Mouse (Mus musculus): ENCODE results near the gene Agap1. TPM values are rescaled to one million over a fixed set of nuclear protein-coding genes. Genes with fewer than 3 reads are reported as not detected.
A peak's percentile ranks its signal among the peaks of the same experiment; 100 is the strongest.

Gene Agap1
- polyA plus RNA-seq, 1 experiment from 2014 or later: 8.5 TPM

DNA sequence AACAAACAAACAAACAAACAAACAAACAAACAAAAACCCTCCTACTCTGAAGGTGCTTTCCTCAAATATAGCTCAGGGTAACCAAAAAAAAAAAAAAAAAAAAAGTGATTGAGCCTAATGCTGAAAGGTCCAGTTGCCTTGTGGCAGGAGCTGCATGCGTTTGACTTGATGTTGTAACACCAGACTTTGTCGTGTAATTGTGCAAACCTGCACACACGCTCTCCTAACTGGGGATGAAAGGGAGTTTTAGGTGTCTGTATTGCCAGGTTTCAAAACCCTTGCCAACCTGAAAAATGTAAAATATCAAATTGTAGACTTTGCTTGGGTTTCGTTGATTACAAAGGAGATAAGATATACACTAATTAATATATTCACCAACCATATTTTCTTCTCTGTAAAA lies 459.0 kb downstream of the Agap1 start:
- H3K4me2 ChIP-seq (ENCODE audit: low read length): no peak overlapping the region
- no peaks in the 10 kb centered on the region for H3K9me3 ChIP-seq (replicated peaks; ENCODE audit: low read length)
- no peak overlapping the region for H3K9ac ChIP-seq (ENCODE audit: low read depth, low read length)
- 77% methylated on average over 4 of the region's 4 CpGs for WGBS
- ATAC-seq (replicated peaks; ENCODE audit: low FRiP score, low read depth) (no peak), DNase-seq (ENCODE audit: low spot score) (no peak)
- no peak overlapping the region for H3K4me3 ChIP-seq (replicated peaks; ENCODE audit: low read depth, low read length)
- H3K27me3 ChIP-seq (ENCODE audit: insufficient read depth, low read length): peaks cover 7% of the 10 kb centered on the region; the same call in 1 of the 2 replicates
- TF ChIP-seq CTCF (IDR thresholded peaks at IDR 0.05; ENCODE audit: low read depth): no peak
- no peaks in the 10 kb centered on the region for H3K4me1 ChIP-seq (replicated peaks; ENCODE audit: insufficient read depth, low read length)
- no peaks in the 10 kb centered on the region for H3K36me3 ChIP-seq (ENCODE audit: insufficient read depth, low read length)
- no peak overlapping the region for H3K27ac ChIP-seq

GRCm38 (mm10) chr1:89918111-89918510 lies 463.5 kb downstream of the Agap1 start:
- Histone ChIP-seq H3K27me3 (ENCODE audit: insufficient read depth, low read length) (peaks cover 38% of the 10 kb centered on the region), H3K4me1 (replicated peaks; ENCODE audit: insufficient read depth, low read length) (peaks cover 4% of the 10 kb centered on the region; the same call in 1 of the 2 replicates), H3K4me3 (replicated peaks; ENCODE audit: low read depth, low read length) (no peak overlapping the region), H3K4me2 (ENCODE audit: low read length) (no peak overlapping the region), H3K27ac (no peak overlapping the region), H3K9ac (ENCODE audit: low read depth, low read length) (no peak overlapping the region), H3K36me3 (ENCODE audit: insufficient read depth, low read length) (no peaks in the 10 kb centered on the region), H3K9me3 (replicated peaks; ENCODE audit: low read length) (no peaks in the 10 kb centered on the region)
- no peak for TF ChIP-seq CTCF (IDR thresholded peaks at IDR 0.05; ENCODE audit: low read depth)
- DNase-seq (ENCODE audit: low spot score) (no peak), ATAC-seq (replicated peaks; ENCODE audit: low FRiP score, low read depth) (no peak)
- 30% methylated on average over 18 of the region's 18 CpGs for WGBS

GRCm38 (mm10) chr1:89919206-89919605 lies 464.6 kb downstream of the Agap1 start:
- WGBS: 54% methylated on average over 6 of the region's 6 CpGs
- no peak for DNase-seq (ENCODE audit: low spot score)

GRCm38 (mm10) chr1:89921806-89922205 lies 467.2 kb downstream of the Agap1 start:
- Histone ChIP-seq H3K27ac (no peak overlapping the region), H3K27me3 (ENCODE audit: insufficient read depth, low read length) (peaks cover 73% of the 10 kb centered on the region), H3K4me1 (replicated peaks; ENCODE audit: insufficient read depth, low read length) (peaks cover 9% of the 10 kb centered on the region; the same call in 1 of the 2 replicates), H3K4me3 (replicated peaks; ENCODE audit: low read depth, low read length) (no peak overlapping the region), H3K9me3 (replicated peaks; ENCODE audit: low read length) (no peaks in the 10 kb centered on the region), H3K9ac (ENCODE audit: low read depth, low read length) (no peak overlapping the region), H3K36me3 (ENCODE audit: insufficient read depth, low read length) (no peaks in the 10 kb centered on the region), H3K4me2 (ENCODE audit: low read length) (no peak overlapping the region)
- peak; percentile 4; the same call in 1 of the 2 replicates for TF ChIP-seq CTCF (IDR thresholded peaks at IDR 0.05; ENCODE audit: low read depth)
- WGBS: 4% methylated on average over 10 of the region's 10 CpGs
- ATAC-seq (replicated peaks; ENCODE audit: low FRiP score, low read depth): no peak
- DNase-seq (ENCODE audit: low spot score): no peak

More at GRCm38 (mm10) chr1:89919206-89919605, 464.6 kb downstream of the Agap1 start:
- Histone ChIP-seq H3K27ac (no peak overlapping the region), H3K9me3 (replicated peaks; ENCODE audit: low read length) (no peaks in the 10 kb centered on the region), H3K4me1 (replicated peaks; ENCODE audit: insufficient read depth, low read length) (peaks cover 9% of the 10 kb centered on the region; the same call in 1 of the 2 replicates), H3K4me2 (ENCODE audit: low read length) (no peak overlapping the region), H3K27me3 (ENCODE audit: insufficient read depth, low read length) (peaks cover 48% of the 10 kb centered on the region), H3K36me3 (ENCODE audit: insufficient read depth, low read length) (no peaks in the 10 kb centered on the region), H3K4me3 (replicated peaks; ENCODE audit: low read depth, low read length) (no peak overlapping the region), H3K9ac (ENCODE audit: low read depth, low read length) (no peak overlapping the region)
- TF ChIP-seq CTCF (IDR thresholded peaks at IDR 0.05; ENCODE audit: low read depth): no peak
- ATAC-seq (replicated peaks; ENCODE audit: low FRiP score, low read depth): no peak

DNA sequence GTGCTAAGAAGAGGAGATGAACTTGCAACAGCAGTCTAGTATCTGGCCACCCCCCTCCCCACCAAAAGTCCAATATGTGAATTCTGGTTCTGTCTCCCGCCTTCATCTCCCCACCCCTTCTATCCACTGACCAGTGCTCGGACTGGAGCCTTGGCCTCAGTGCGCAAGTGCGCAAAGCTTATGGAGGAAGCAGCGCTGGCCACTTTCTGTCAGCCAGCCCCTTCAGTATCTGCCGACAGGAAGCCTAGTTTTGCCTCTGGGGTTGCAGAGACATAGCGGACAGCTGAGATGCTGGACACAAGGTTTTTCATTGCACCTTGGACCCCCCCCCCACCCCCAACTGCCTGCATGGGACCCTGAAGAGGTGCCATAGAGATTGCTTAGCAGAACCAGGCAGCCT lies 467.7 kb downstream of the Agap1 start:
- Histone ChIP-seq H3K27me3 (ENCODE audit: insufficient read depth, low read length) (peaks cover 75% of the 10 kb centered on the region), H3K4me1 (replicated peaks; ENCODE audit: insufficient read depth, low read length) (peaks cover 13% of the 10 kb centered on the region; the same call in 1 of the 2 replicates), H3K27ac (no peak overlapping the region), H3K4me2 (ENCODE audit: low read length) (peak overlapping the region; percentile 34; the same call in 1 of the 2 replicates), H3K4me3 (replicated peaks; ENCODE audit: low read depth, low read length) (no peak overlapping the region), H3K9me3 (replicated peaks; ENCODE audit: low read length) (no peaks in the 10 kb centered on the region), H3K9ac (ENCODE audit: low read depth, low read length) (no peak overlapping the region), H3K36me3 (ENCODE audit: insufficient read depth, low read length) (no peaks in the 10 kb centered on the region)
- ATAC-seq (replicated peaks; ENCODE audit: low FRiP score, low read depth) (no peak), DNase-seq (ENCODE audit: low spot score) (no peak)
- 8% methylated on average over 7 of the region's 7 CpGs for WGBS
- no peak for TF ChIP-seq CTCF (IDR thresholded peaks at IDR 0.05; ENCODE audit: low read depth)

- TF ChIP-seq CTCF (IDR thresholded peaks at IDR 0.05; ENCODE audit: low read depth): no peak
- H3K4me1 ChIP-seq (replicated peaks; ENCODE audit: insufficient read depth, low read length): peaks cover 13% of the 10 kb centered on the region; the same call in 1 of the 2 replicates
- no peaks in the 10 kb centered on the region for H3K36me3 ChIP-seq (ENCODE audit: insufficient read depth, low read length)
- H3K27me3 ChIP-seq (ENCODE audit: insufficient read depth, low read length): peaks cover 79% of the 10 kb centered on the region
- H3K27ac ChIP-seq: no peak overlapping the region
- peak overlapping the region; percentile 34 for H3K4me2 ChIP-seq (ENCODE audit: low read length)
- DNase-seq (ENCODE audit: low spot score) (no peak), ATAC-seq (replicated peaks; ENCODE audit: low FRiP score, low read depth) (no peak)
- no peaks in the 10 kb centered on the region for H3K9me3 ChIP-seq (replicated peaks; ENCODE audit: low read length)
- 1% methylated on average over 40 of the region's 41 CpGs for WGBS
- no peak overlapping the region for H3K9ac ChIP-seq (ENCODE audit: low read depth, low read length)
- 0 out of 2 replicates have a peak overlapping the region, but pooled peaks have one; percentile 9 for H3K4me3 ChIP-seq (replicated peaks; ENCODE audit: low read depth, low read length)
Observed at GRCm38 (mm10) chr1:89922883-89923641, 468.5 kb downstream of the Agap1 start.

Data from kidney, postnatal 0 days (tissue).